Mouse (Mus musculus): ENCODE data around the gene C1qtnf4. TPM values are rescaled to one million over a fixed set of nuclear protein-coding genes. Genes with fewer than 3 reads are reported as not detected.
"Not testable (repeated sequence)": the region's sequence is repeated elsewhere in the genome, so short reads cannot be mapped to it uniquely, and the experiment has no call there.

C1qtnf4 gene
- polyA plus RNA-seq, 1 experiment: 0.02 TPM

GRCm38 (mm10) chr2:90881824-90882223 is 3.8 kb upstream of the C1qtnf4 start:
- no peaks in the 10 kb centered on the region for H3K36me3 ChIP-seq (ENCODE audit: control insufficient read depth, insufficient read depth)
- TF ChIP-seq USF1 (IDR thresholded peaks at IDR 0.05; ENCODE audit: low read depth): no peak
- no peak for TF ChIP-seq FOSL1 (IDR thresholded peaks at IDR 0.05; ENCODE audit: insufficient read depth, low read length, poor library complexity, severe bottlenecking)
- TF ChIP-seq MYOG (IDR thresholded peaks at IDR 0.05; ENCODE audit: control insufficient read depth, extremely low read depth, insufficient read length): no peak
- no peak for TF ChIP-seq MAX (IDR thresholded peaks at IDR 0.05)
- no peak for TF ChIP-seq MYOD1 (IDR thresholded peaks at IDR 0.05; ENCODE audit: control insufficient read depth, insufficient read length, low read depth)
- TF ChIP-seq CEBPB (IDR thresholded peaks at IDR 0.05; ENCODE audit: low read depth): no peak
- TF ChIP-seq CTCF (IDR thresholded peaks at IDR 0.05; ENCODE audit: control insufficient read depth, insufficient read depth, insufficient read length): no peak
- H3K27me3 ChIP-seq (ENCODE audit: control insufficient read depth, insufficient read depth, insufficient read length): peaks cover 29% of the 10 kb centered on the region

GRCm38 (mm10) chr2:90886436-90886835 is 776 bp downstream of the C1qtnf4 start:
- Histone ChIP-seq H3K79me3 (ENCODE audit: low read depth) (no peaks in the 10 kb centered on the region), H3K79me2 (ENCODE audit: control insufficient read depth, insufficient read depth) (no peaks in the 10 kb centered on the region), H3K27me3 (ENCODE audit: control insufficient read depth, insufficient read depth, insufficient read length) (peaks cover 31% of the 10 kb centered on the region), H3K4me3 (ENCODE audit: insufficient read depth, poor library complexity, severe bottlenecking) (no peak overlapping the region), H3ac (ENCODE audit: control insufficient read depth, insufficient read length, low read depth) (no peak overlapping the region), H3K36me3 (ENCODE audit: control insufficient read depth, insufficient read depth) (no peaks in the 10 kb centered on the region)
- TF ChIP-seq MYOD1 (IDR thresholded peaks at IDR 0.05; ENCODE audit: control insufficient read depth, insufficient read length, low read depth) (no peak), CTCF (IDR thresholded peaks at IDR 0.05; ENCODE audit: control insufficient read depth, insufficient read depth, insufficient read length) (no peak), MYOG (IDR thresholded peaks at IDR 0.05; ENCODE audit: control insufficient read depth, extremely low read depth, insufficient read length) (no peak)

More at GRCm38 (mm10) chr2:90881824-90882223, 3.8 kb upstream of the C1qtnf4 start:
- H3K79me3 ChIP-seq (ENCODE audit: low read depth): no peaks in the 10 kb centered on the region
- no peaks in the 10 kb centered on the region for H3K79me2 ChIP-seq (ENCODE audit: control insufficient read depth, insufficient read depth)
- H3ac ChIP-seq (ENCODE audit: control insufficient read depth, insufficient read length, low read depth): no peak overlapping the region
- H3K4me3 ChIP-seq (ENCODE audit: insufficient read depth, poor library complexity, severe bottlenecking): no peak overlapping the region

GRCm38 (mm10) chr2:90887627-90888026 is 2.0 kb downstream of the C1qtnf4 start:
- no peak overlapping the region for H3K4me3 ChIP-seq (ENCODE audit: insufficient read depth, poor library complexity, severe bottlenecking)
- TF ChIP-seq MYOG (IDR thresholded peaks at IDR 0.05; ENCODE audit: control insufficient read depth, extremely low read depth, insufficient read length) (no peak), USF1 (IDR thresholded peaks at IDR 0.05; ENCODE audit: low read depth) (no peak), CEBPB (IDR thresholded peaks at IDR 0.05; ENCODE audit: low read depth) (no peak), MYOD1 (IDR thresholded peaks at IDR 0.05; ENCODE audit: control insufficient read depth, insufficient read length, low read depth) (no peak)
- H3K79me2 ChIP-seq (ENCODE audit: control insufficient read depth, insufficient read depth): no peaks in the 10 kb centered on the region
- no peaks in the 10 kb centered on the region for H3K79me3 ChIP-seq (ENCODE audit: low read depth)
- H3ac ChIP-seq (ENCODE audit: control insufficient read depth, insufficient read length, low read depth): no peak overlapping the region
- H3K36me3 ChIP-seq (ENCODE audit: control insufficient read depth, insufficient read depth): no peaks in the 10 kb centered on the region
- peaks cover 31% of the 10 kb centered on the region for H3K27me3 ChIP-seq (ENCODE audit: control insufficient read depth, insufficient read depth, insufficient read length)

GRCm38 (mm10) chr2:90889550-90890548 is 4.2 kb downstream of the C1qtnf4 start:
- H3K79me2 ChIP-seq (ENCODE audit: control insufficient read depth, insufficient read depth): no peaks in the 10 kb centered on the region
- peaks cover 24% of the 10 kb centered on the region for H3K27me3 ChIP-seq (ENCODE audit: control insufficient read depth, insufficient read depth, insufficient read length)
- no peaks in the 10 kb centered on the region for H3K79me3 ChIP-seq (ENCODE audit: low read depth)
- peaks cover 7% of the 10 kb centered on the region for H3K36me3 ChIP-seq (ENCODE audit: control insufficient read depth, insufficient read depth)
- TF ChIP-seq MAX (IDR thresholded peaks at IDR 0.05): no peak
- H3K4me3 ChIP-seq (ENCODE audit: insufficient read depth, poor library complexity, severe bottlenecking): no peak overlapping the region
- no peak overlapping the region for H3ac ChIP-seq (ENCODE audit: control insufficient read depth, insufficient read length, low read depth)

GRCm38 (mm10) chr2:90893673-90894298 is 8.1 kb downstream of the C1qtnf4 start:
- H3ac ChIP-seq (ENCODE audit: control insufficient read depth, insufficient read length, low read depth): no peak overlapping the region
- no peaks in the 10 kb centered on the region for H3K79me3 ChIP-seq (ENCODE audit: low read depth)
- no peak for TF ChIP-seq MYOG (IDR thresholded peaks at IDR 0.05; ENCODE audit: control insufficient read depth, extremely low read depth, insufficient read length)
- no peak for TF ChIP-seq CTCF (IDR thresholded peaks at IDR 0.05; ENCODE audit: control insufficient read depth, insufficient read depth, insufficient read length)
- TF ChIP-seq MAX (IDR thresholded peaks at IDR 0.05): no peak
- TF ChIP-seq USF1 (IDR thresholded peaks at IDR 0.05; ENCODE audit: low read depth): no peak
- TF ChIP-seq FOSL1 (IDR thresholded peaks at IDR 0.05; ENCODE audit: insufficient read depth, low read length, poor library complexity, severe bottlenecking): no peak
- TF ChIP-seq CEBPB (IDR thresholded peaks at IDR 0.05; ENCODE audit: low read depth): no peak
- no peak for TF ChIP-seq MYOD1 (IDR thresholded peaks at IDR 0.05; ENCODE audit: control insufficient read depth, insufficient read length, low read depth)
- no peak overlapping the region for H3K4me3 ChIP-seq (ENCODE audit: insufficient read depth, poor library complexity, severe bottlenecking)
- H3K36me3 ChIP-seq (ENCODE audit: control insufficient read depth, insufficient read depth): peaks cover 43% of the 10 kb centered on the region
- H3K79me2 ChIP-seq (ENCODE audit: control insufficient read depth, insufficient read depth): no peaks in the 10 kb centered on the region
- H3K27me3 ChIP-seq (ENCODE audit: control insufficient read depth, insufficient read depth, insufficient read length): no peaks in the 10 kb centered on the region

GRCm38 (mm10) chr2:90894299-90894677 is 8.6 kb downstream of the C1qtnf4 start:
- H3K79me2 ChIP-seq (ENCODE audit: control insufficient read depth, insufficient read depth); H3ac ChIP-seq (ENCODE audit: control insufficient read depth, insufficient read length, low read depth); H3K79me3 ChIP-seq (ENCODE audit: low read depth); H3K4me3 ChIP-seq (ENCODE audit: insufficient read depth, poor library complexity, severe bottlenecking); H3K27me3 ChIP-seq (ENCODE audit: control insufficient read depth, insufficient read depth, insufficient read length): not testable (repeated sequence)
- peaks cover 48% of the 10 kb centered on the region for H3K36me3 ChIP-seq (ENCODE audit: control insufficient read depth, insufficient read depth)

Measured in C2C12 (cell line).